Mouse (Mus musculus): ENCODE results near the gene Olfr131. TPM values are rescaled to one million over a fixed set of nuclear protein-coding genes. Genes with fewer than 3 reads are reported as not detected.
"Not testable (repeated sequence)": the region's sequence is repeated elsewhere in the genome, so short reads cannot be mapped to it uniquely, and the experiment has no call there.

Olfr131 gene
- not detected for total RNA-seq (2022)

DNA sequence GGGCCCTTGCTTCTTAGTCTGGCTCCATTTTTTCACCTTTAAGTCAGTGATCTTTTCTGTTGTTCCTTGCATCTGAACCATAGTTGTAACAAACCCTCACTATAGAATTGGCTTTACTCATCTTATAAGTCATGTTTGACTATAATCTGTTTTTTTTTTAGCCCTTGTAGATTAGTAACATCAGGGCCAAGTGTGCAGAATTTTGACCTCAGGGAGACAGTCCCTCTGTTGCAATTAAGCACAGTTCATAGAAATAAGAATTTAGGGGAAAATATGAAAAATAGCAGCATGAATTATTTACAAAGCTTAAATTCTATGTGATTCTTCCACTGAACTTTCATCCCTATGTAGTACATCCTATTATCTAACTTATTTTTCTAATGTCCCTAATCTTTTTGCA lies at the start of gene Olfr131:
Gene Olfr131, minus strand, starts transcription at position 101 of the 400 bp plus-strand sequence.
- no peak for DNase-seq (ENCODE audit: low spot score in 2 of 2)

DNA sequence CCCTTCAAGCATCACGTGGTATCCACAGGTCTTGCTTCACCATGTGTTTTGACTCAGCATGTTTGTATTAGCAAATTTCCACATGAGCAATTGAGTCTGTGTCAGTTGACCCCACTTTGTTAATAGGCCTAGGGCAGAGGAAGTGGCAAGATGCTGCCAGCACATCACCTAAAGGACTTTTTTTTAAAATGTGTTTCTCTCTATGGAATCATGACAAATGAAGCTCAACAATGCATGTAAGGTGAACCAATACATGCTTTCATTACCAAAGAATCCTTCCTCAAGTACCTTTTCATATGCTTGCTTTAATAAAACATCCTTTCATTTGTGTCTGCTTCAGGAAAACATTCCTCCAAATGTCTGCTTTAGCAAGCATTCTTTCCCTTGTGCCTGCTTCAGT lies 45.9 kb upstream of the Olfr131 start, which contains the start of gene Olfr132:
Gene Olfr132, minus strand, starts transcription at position 101 of the 400 bp plus-strand sequence.
- DNase-seq (ENCODE audit: low spot score in 2 of 2), result no peak

DNA sequence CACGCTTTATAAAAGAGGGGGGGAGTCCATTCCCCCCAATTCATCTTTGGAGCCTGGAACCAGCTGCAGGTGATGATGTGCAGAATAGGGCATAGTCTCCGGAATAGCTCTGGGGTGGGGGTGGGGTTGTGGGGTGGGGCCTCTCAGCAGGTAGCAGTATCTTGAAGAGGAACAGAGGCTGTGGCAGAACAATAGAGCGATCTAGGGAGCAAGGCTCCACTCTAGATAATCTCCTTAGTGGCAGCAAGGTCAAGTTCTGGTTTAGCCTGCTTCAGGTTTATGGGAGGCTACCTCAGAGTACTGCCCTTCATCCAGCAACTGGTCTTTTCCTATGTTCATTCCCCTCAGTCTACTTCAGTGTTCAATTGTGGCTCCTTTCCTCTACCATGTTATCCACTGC lies 36.9 kb upstream of the Olfr131 start:
- not testable (repeated sequence) for DNase-seq (ENCODE audit: low spot score in 2 of 2)

DNA sequence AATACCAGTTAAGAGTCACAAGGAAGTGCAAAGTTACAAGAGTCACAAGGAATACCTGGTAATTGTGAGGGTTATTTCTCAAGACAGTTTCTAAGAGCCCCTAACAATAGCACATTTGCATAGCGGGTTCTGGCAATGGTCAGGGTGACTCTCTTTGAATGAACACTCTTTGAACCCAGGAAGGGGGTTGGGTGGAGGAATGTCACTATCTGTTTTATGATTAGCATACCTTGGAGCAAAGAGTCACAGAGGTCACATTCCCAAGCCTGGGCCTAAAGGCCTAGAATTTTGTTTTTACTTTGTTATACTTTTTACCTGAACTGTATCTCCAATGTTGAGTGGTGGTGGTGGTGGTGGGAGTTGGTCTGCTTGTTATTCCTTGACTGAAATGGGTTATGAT lies 35.7 kb upstream of the Olfr131 start:
- DNase-seq (ENCODE audit: low spot score in 2 of 2), result not testable (repeated sequence)

- no peak for DNase-seq (ENCODE audit: low spot score in 2 of 2)
These were observed 6.1 kb downstream of the Olfr131 start for GRCm38 (mm10) chr17:38082364-38082763.

- no peak for DNase-seq (ENCODE audit: low spot score in 2 of 2)
These were observed 24.9 kb downstream of the Olfr131 start, which contains the start of gene Olfr130 for GRCm38 (mm10) chr17:38063621-38064020. TSS of gene Olfr130 (plus strand) at chr17:38063921.

DNA sequence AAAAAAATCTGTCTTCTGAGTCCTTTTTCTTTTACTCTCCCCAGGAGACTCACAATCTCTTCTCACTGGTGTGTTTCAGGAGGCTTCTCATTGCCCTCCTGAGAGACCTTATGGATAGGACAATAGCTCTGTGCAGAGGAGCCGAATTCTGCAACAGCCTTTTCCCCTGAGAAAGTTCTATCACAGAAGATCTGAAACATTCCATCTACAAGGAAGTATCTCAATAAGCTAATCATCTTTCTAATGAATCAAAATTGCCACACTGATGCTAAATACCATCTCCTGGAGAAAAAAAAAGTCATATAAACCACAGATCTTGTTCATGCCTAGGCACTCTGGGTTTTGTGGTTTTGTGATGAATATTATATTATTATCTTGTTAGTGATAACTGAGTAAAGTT lies 28.5 kb downstream of the Olfr131 start, which contains the start of gene Olfr129:
Gene Olfr129, minus strand, starts transcription at position 101 of the 400 bp plus-strand sequence.
- no peak for DNase-seq (ENCODE audit: low spot score in 2 of 2)

Other genes with a start within 250 kb of the Olfr131 start
- not detected for gene Olfr126, start 241.2 kb downstream of the Olfr131 start, total RNA-seq (2022)
- not detected for gene Olfr127, start 188.3 kb downstream of the Olfr131 start, total RNA-seq (2022)
- gene Olfr128, start 168.1 kb downstream of the Olfr131 start, total RNA-seq (2022), result not detected
- gene Olfr761, start 135.6 kb downstream of the Olfr131 start, total RNA-seq (2022), result not detected
- gene Olfr129, start 28.6 kb downstream of the Olfr131 start, total RNA-seq (2022), result not detected
- not detected for gene Olfr130, start 24.8 kb downstream of the Olfr131 start, total RNA-seq (2022)
- gene Olfr132, start 45.8 kb upstream of the Olfr131 start, total RNA-seq (2022), result not detected
- gene Olfr133, start 56.6 kb upstream of the Olfr131 start, total RNA-seq (2022), result not detected
- gene Olfr134, start 82.7 kb upstream of the Olfr131 start, total RNA-seq (2022), result not detected
- gene Olfr135, start 115.6 kb upstream of the Olfr131 start, total RNA-seq (2022), result not detected
- gene Olfr138, start 172.3 kb upstream of the Olfr131 start, total RNA-seq (2022), result not detected
- gene Olfr137, start 218.9 kb upstream of the Olfr131 start, total RNA-seq (2022), result not detected
- not detected for gene Olfr136, start 241.1 kb upstream of the Olfr131 start, total RNA-seq (2022)

Data from gastrocnemius, adult 8-10 months (tissue).